Mouse (Mus musculus): ENCODE measurements around the gene Hcn4.

DNA sequence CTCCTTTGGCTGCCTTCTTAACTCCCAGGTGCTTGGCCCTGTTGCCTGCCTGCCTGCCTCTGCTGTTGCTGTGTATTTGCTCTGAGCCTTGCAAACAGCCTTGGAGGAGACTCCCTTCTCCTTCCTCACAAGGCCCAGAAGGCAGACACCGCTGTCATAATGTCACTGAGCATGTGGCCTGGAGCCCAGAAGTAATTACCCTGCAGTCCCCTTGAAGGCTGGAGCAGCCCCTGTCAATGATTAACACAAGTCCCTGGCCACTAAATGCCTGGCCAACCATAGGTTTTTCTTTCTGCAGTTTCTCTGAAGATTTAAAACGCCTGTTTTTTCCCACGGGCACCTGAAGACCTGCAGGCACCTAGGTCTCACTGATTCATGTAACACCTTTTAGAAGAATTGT, 9.7 kb downstream of the Hcn4 start:
- TF ChIP-seq USF1 (IDR thresholded peaks at IDR 0.05; ENCODE audit: low read depth) = no peak
- TF ChIP-seq CTCF (IDR thresholded peaks at IDR 0.05; ENCODE audit: control insufficient read depth, insufficient read depth, insufficient read length) = no peak
- no peak for TF ChIP-seq CEBPB (IDR thresholded peaks at IDR 0.05; ENCODE audit: low read depth)
- TF ChIP-seq MYOG (IDR thresholded peaks at IDR 0.05; ENCODE audit: control insufficient read depth, extremely low read depth, insufficient read length) = no peak
